Mouse (Mus musculus) adrenal gland, adult (tissue): Measurements from ENCODE around the gene Tac4.

Experiments
- DNase-seq, 2 experiments: peaks; one replicate each; pipeline ENCODE4 v3.0.0; 2022 to 2023; ENCODE audit warnings: low spot score in 1 of 2; ENCODE audit not compliant: inconsistent age in 2 of 2

Tac4 gene

GRCm38 (mm10) chr11:95261178-95261751 is at the start of gene Tac4:
TSS of gene Tac4 (plus strand) at chr11:95261529.
- DNase-seq, result peak in 1 of 2 experiments; percentile 45

- no peak for DNase-seq
These were observed 47.7 kb upstream of the Tac4 start for GRCm38 (mm10) chr11:95213607-95214006.

GRCm38 (mm10) chr11:95214305-95214704 is 47.0 kb upstream of the Tac4 start:
- no peak for DNase-seq

- no peak for DNase-seq
These were observed 45.1 kb upstream of the Tac4 start for GRCm38 (mm10) chr11:95216193-95216592.

GRCm38 (mm10) chr11:95219111-95219510 is 42.2 kb upstream of the Tac4 start:
- no peak for DNase-seq

GRCm38 (mm10) chr11:95223473-95223872 is 37.9 kb upstream of the Tac4 start:
- DNase-seq, result peak; percentile 29 to 59

- DNase-seq, result no peak
These were observed 37.0 kb upstream of the Tac4 start for GRCm38 (mm10) chr11:95224124-95224893.

- no peak for DNase-seq
These were observed 35.9 kb upstream of the Tac4 start for GRCm38 (mm10) chr11:95225448-95225847.

- no peak for DNase-seq
These were observed 33.9 kb upstream of the Tac4 start for GRCm38 (mm10) chr11:95227467-95227866.

GRCm38 (mm10) chr11:95231688-95232328 is 29.5 kb upstream of the Tac4 start:
- peak; percentile 62 to 93 for DNase-seq

- DNase-seq, result no peak
These were observed 29.0 kb upstream of the Tac4 start for GRCm38 (mm10) chr11:95232329-95232696.

- no peak for DNase-seq
These were observed 22.9 kb upstream of the Tac4 start for GRCm38 (mm10) chr11:95238477-95238876.

- no peak for DNase-seq
These were observed 18.7 kb upstream of the Tac4 start for GRCm38 (mm10) chr11:95242653-95243052.

- no peak for DNase-seq
These were observed 15.9 kb upstream of the Tac4 start for GRCm38 (mm10) chr11:95245456-95245855.

- DNase-seq, result no peak
These were observed 14.3 kb upstream of the Tac4 start for GRCm38 (mm10) chr11:95247065-95247464.

- DNase-seq, result no peak
These were observed 11.2 kb upstream of the Tac4 start for GRCm38 (mm10) chr11:95250110-95250509.

- DNase-seq, result peak; percentile 55 to 87
These were observed 10.0 kb upstream of the Tac4 start for GRCm38 (mm10) chr11:95251295-95251694.

GRCm38 (mm10) chr11:95252104-95252503 is 9.2 kb upstream of the Tac4 start:
- peak in 1 of 2 experiments; percentile 22 for DNase-seq

- DNase-seq, result no peak
These were observed 7.2 kb upstream of the Tac4 start for GRCm38 (mm10) chr11:95254165-95254564.

GRCm38 (mm10) chr11:95255747-95256146 is 5.6 kb upstream of the Tac4 start:
- no peak for DNase-seq

- DNase-seq, result no peak
These were observed 3.4 kb upstream of the Tac4 start for GRCm38 (mm10) chr11:95257930-95258329.

- DNase-seq, result peak; percentile 85 to 93
These were observed 2.8 kb upstream of the Tac4 start for GRCm38 (mm10) chr11:95258490-95258889.
